Mouse (Mus musculus) left cerebral cortex, postnatal 36 days (tissue): ENCODE results near the gene Hibadh. TPM values are rescaled to one million over a fixed set of nuclear protein-coding genes. Genes with fewer than 3 reads are reported as not detected.

Experiments
- DNase-seq, 2 experiments: peaks; one replicate each; pipeline ENCODE4 v3.0.0; 2021 to 2022; ENCODE audit warnings: low spot score in 2 of 2, mixed read lengths in 1 of 2
- intact Hi-C: fragments of 180-260 bp; cut with DNase I; formaldehyde crosslinking; loops from one replicate; pipeline ENCODE4 v1.15.1; 2025
- total RNA-seq, 2 experiments: library from RNA; stranded (reverse); gene quantifications; 2 replicates each; pipeline ENCODE4 v1.2.3; 2021

Hibadh gene
- total RNA-seq, 2 experiments from 2014 or later = 45.2 to 47.2 TPM

GRCm38 (mm10) chr6:52584383-52584782 lies 55.8 kb downstream of the Hibadh start:
- intact Hi-C loops = no loop called here
- DNase-seq = peak; percentile 20 to 26

GRCm38 (mm10) chr6:52581081-52581480 lies 59.1 kb downstream of the Hibadh start:
- no peak for DNase-seq
- intact Hi-C loops = no loop called here

- intact Hi-C loops = loop anchor here (5.0 kb wide), 1 partner anchor 271 kb away; no protein-coding TSS in a partner anchor
- DNase-seq = no peak
These were observed 61.9 kb downstream of the Hibadh start for GRCm38 (mm10) chr6:52578322-52578721.

GRCm38 (mm10) chr6:52577270-52577669 lies 62.9 kb downstream of the Hibadh start:
- intact Hi-C loops = loop anchor here (2.0 to 5.0 kb wide), 2 partner anchors 270 to 306 kb away; no protein-coding TSS in a partner anchor

GRCm38 (mm10) chr6:52568706-52569105 lies 71.5 kb downstream of the Hibadh start:
- no peak for DNase-seq
- intact Hi-C loops = no loop called here

More at GRCm38 (mm10) chr6:52577270-52577669, 62.9 kb downstream of the Hibadh start:
- DNase-seq = no peak

GRCm38 (mm10) chr6:52567327-52568299 lies 72.6 kb downstream of the Hibadh start:
- intact Hi-C loops = no loop called here
- no peak for DNase-seq

- no peak for DNase-seq
- intact Hi-C loops = no loop called here
These were observed 75.0 kb downstream of the Hibadh start for GRCm38 (mm10) chr6:52565210-52565609.

- no peak for DNase-seq
- intact Hi-C loops = no loop called here
These were observed 77.2 kb downstream of the Hibadh start for GRCm38 (mm10) chr6:52562994-52563393.

- DNase-seq = no peak
- intact Hi-C loops = no loop called here
These were observed 81.1 kb downstream of the Hibadh start for GRCm38 (mm10) chr6:52559041-52559440.

- intact Hi-C loops = no loop called here
- no peak for DNase-seq
These were observed 95.8 kb downstream of the Hibadh start for GRCm38 (mm10) chr6:52544376-52544775.

- no peak for DNase-seq
- intact Hi-C loops = no loop called here
These were observed 97.7 kb downstream of the Hibadh start for GRCm38 (mm10) chr6:52542464-52542863.

- no peak for DNase-seq
- intact Hi-C loops = no loop called here
These were observed 100.3 kb downstream of the Hibadh start for GRCm38 (mm10) chr6:52539911-52540310.

GRCm38 (mm10) chr6:52535072-52535704 lies 105.0 kb downstream of the Hibadh start:
- intact Hi-C loops = no loop called here
- DNase-seq = no peak

GRCm38 (mm10) chr6:52532144-52532492 lies 108.1 kb downstream of the Hibadh start:
- DNase-seq = peak; percentile 8 to 26
- intact Hi-C loops = no loop called here

GRCm38 (mm10) chr6:52531366-52532143 lies 108.6 kb downstream of the Hibadh start:
- peak; percentile 14 to 33 for DNase-seq

GRCm38 (mm10) chr6:52530861-52531260 lies 109.3 kb downstream of the Hibadh start:
- DNase-seq = no peak
- intact Hi-C loops = no loop called here

More at GRCm38 (mm10) chr6:52531366-52532143, 108.6 kb downstream of the Hibadh start:
- intact Hi-C loops = no loop called here

GRCm38 (mm10) chr6:52524226-52524625 lies 116.0 kb downstream of the Hibadh start:
- DNase-seq = no peak
- intact Hi-C loops = no loop called here

GRCm38 (mm10) chr6:52518704-52519103 lies 121.5 kb downstream of the Hibadh start:
- intact Hi-C loops = no loop called here
- no peak for DNase-seq

- intact Hi-C loops = no loop called here
- DNase-seq = no peak
These were observed 122.9 kb downstream of the Hibadh start for GRCm38 (mm10) chr6:52517272-52517671.

- intact Hi-C loops = no loop called here
- DNase-seq = no peak
These were observed 126.2 kb downstream of the Hibadh start for GRCm38 (mm10) chr6:52513876-52514405.
